Mouse (Mus musculus) G1E (cell line): ENCODE measurements at regions not wholly inside any gene's neighbourhood (a gene's known extent, or its start where the extent isn't known, plus 50 kb on each side); places are given as distances from the start of the nearest gene placed in this dataset.

Experiments used
- CTCF ChIP-seq: IDR thresholded peaks from 2 replicates; pipeline ENCODE4 v1.5.1; 2012; ENCODE audit warnings: low read depth, low read length, inconsistent platforms, mixed read lengths
- GATA1 ChIP-seq: IDR thresholded peaks from 2 replicates; pipeline ENCODE4 v1.6.1; 2012; ENCODE audit warnings: borderline replicate concordance, low read length, inconsistent platforms, mixed read lengths
- GATA2 ChIP-seq: IDR thresholded peaks from 2 replicates; pipeline ENCODE4 v1.6.1; 2012; ENCODE audit warnings: low read depth, low read length, inconsistent platforms, borderline replicate concordance
- POLR2AphosphoS5 ChIP-seq: IDR thresholded peaks from 2 replicates; pipeline ENCODE4 v1.6.1; 2012; ENCODE audit warnings: low read depth, low read length, inconsistent platforms; ENCODE audit not compliant: insufficient replicate concordance
- TAL1 ChIP-seq: conservative IDR thresholded peaks from 2 replicates; pipeline ENCODE4 v1.6.1; 2012; ENCODE audit warnings: low read depth, low read length, inconsistent platforms, mixed read lengths

DNA sequence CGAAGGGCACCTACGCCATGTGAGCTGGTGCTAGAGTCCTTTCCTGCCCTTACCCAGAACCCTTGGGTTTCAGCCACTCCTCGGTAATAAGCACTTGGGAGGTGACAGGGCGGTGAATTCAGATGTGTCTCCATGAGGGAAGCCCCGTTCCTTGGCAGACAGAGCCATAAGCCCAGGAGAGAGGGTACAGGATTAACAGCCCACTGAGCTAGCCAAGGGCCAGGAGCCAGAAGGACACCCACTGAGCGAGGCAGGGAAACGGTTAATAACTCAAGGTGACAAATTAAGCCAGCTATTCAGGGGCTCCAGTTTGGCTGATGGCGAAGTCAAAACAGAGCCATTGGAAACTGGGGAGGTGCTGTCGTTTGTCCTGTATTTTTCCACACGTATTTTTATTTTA lies 75.9 kb upstream of the Sox9 start:
- TF ChIP-seq CTCF: no peak
- TF ChIP-seq GATA1: no peak
- no peak for TF ChIP-seq TAL1
- no peak for TF ChIP-seq POLR2AphosphoS5
- TF ChIP-seq GATA2: no peak
